Mouse (Mus musculus) bone marrow macrophage, adult 2 months (primary cell): ENCODE measurements around the gene Zpr1.

Experiments used
- CTCF ChIP-seq: IDR thresholded peaks from 2 replicates; pipeline ENCODE4 v1.5.1; 2012; ENCODE audit warnings: low read depth, mild to moderate bottlenecking, low read length, moderate library complexity
- POLR2A ChIP-seq: IDR thresholded peaks from 2 replicates; pipeline ENCODE4 v1.6.1; 2012; ENCODE audit warnings: mild to moderate bottlenecking, low read depth, low read length, borderline replicate concordance

GRCm38 (mm10) chr9:46243584-46243983, 29.3 kb upstream of the Zpr1 start:
- TF ChIP-seq CTCF (no peak), POLR2A (no peak)
